Mouse (Mus musculus) liver, adult 2 months (tissue): Measurements from ENCODE around the gene Capn15. TPM values are rescaled to one million over a fixed set of nuclear protein-coding genes. Genes with fewer than 3 reads are reported as not detected.
A peak's percentile ranks its signal among the peaks of the same experiment; 100 is the strongest.

Source experiments
- DNase-seq: peaks from one replicate; pipeline ENCODE4 v3.0.0-alpha.2; 2011; ENCODE audit warnings: low read depth, low spot score; ENCODE audit errors: extremely low read depth
- H3K27ac ChIP-seq: fragments of 200-500 bp; replicated peaks from 2 replicates; pipeline ENCODE4 v1.5.1; 2012; ENCODE audit warnings: low read depth, mild to moderate bottlenecking, control low read depth, inconsistent platforms, low read length; ENCODE audit not compliant: insufficient read depth
- H3K27me3 ChIP-seq: fragments of 200-500 bp; 2 replicates; pipeline ENCODE4 v1.6.1; 2012; ENCODE audit warnings: mild to moderate bottlenecking, moderate library complexity, low read length, inconsistent platforms; ENCODE audit not compliant: control insufficient read depth, insufficient read depth
- H3K36me3 ChIP-seq: fragments of 200-500 bp; 2 replicates; pipeline ENCODE4 v1.6.1; 2012; ENCODE audit warnings: low read length, inconsistent platforms; ENCODE audit not compliant: control insufficient read depth, insufficient read depth
- H3K4me1 ChIP-seq: fragments of 200-500 bp; 2 replicates; pipeline ENCODE4 v1.6.1; 2011; ENCODE audit warnings: low read length; ENCODE audit not compliant: control insufficient read depth, insufficient read depth
- H3K4me3 ChIP-seq: fragments of 200-500 bp; 2 replicates; pipeline ENCODE4 v1.5.1; 2011; ENCODE audit warnings: low read depth, mild to moderate bottlenecking, control low read depth, low read length, moderate library complexity; ENCODE audit not compliant: insufficient read depth
- H3K79me2 ChIP-seq: fragments of 200-500 bp; 2 replicates; pipeline ENCODE4 v1.6.1; 2012; ENCODE audit warnings: inconsistent platforms, mild to moderate bottlenecking, low read length, moderate library complexity; ENCODE audit not compliant: control insufficient read depth, insufficient read depth
- H3K9ac ChIP-seq: fragments of 200-500 bp; 2 replicates; pipeline ENCODE4 v1.6.1; 2012; ENCODE audit warnings: low read depth, mild to moderate bottlenecking, control low read depth, inconsistent platforms, low read length
- CTCF ChIP-seq: fragments of 200-500 bp; IDR thresholded peaks from 2 replicates; pipeline ENCODE4 v1.5.1; 2011; ENCODE audit warnings: low read depth, low read length, control low read depth
- POLR2A ChIP-seq: fragments of 200-500 bp; IDR thresholded peaks from 2 replicates; pipeline ENCODE4 v1.6.1; 2011; ENCODE audit warnings: low read length, control low read depth; ENCODE audit not compliant: insufficient read depth; ENCODE audit errors: extremely low read depth
- WGBS: fragments of 180-500 bp; shearing (Covaris S2); methylation state at CpG from one replicate; pipeline ENCODE4 v1.1.7; 2018; 5-methylcytosine and 5-hydroxymethylcytosine counted together
- polyA plus RNA-seq: library from polyadenylated mRNA; depleted of rRNA; stranded (reverse); fragments of >200 nt; gene quantifications from 2 replicates; pipeline ENCODE4 v1.2.3, GENCODE M21; 2012
- total RNA-seq: library from RNA; depleted of rRNA; stranded (reverse); fragments of >200 nt; gene quantifications from 2 replicates; pipeline ENCODE4 v1.2.3, GENCODE M21; 2014

Gene Capn15
- total and polyA plus RNA-seq, 2 experiments, result 1.8 to 23.3 TPM

DNA sequence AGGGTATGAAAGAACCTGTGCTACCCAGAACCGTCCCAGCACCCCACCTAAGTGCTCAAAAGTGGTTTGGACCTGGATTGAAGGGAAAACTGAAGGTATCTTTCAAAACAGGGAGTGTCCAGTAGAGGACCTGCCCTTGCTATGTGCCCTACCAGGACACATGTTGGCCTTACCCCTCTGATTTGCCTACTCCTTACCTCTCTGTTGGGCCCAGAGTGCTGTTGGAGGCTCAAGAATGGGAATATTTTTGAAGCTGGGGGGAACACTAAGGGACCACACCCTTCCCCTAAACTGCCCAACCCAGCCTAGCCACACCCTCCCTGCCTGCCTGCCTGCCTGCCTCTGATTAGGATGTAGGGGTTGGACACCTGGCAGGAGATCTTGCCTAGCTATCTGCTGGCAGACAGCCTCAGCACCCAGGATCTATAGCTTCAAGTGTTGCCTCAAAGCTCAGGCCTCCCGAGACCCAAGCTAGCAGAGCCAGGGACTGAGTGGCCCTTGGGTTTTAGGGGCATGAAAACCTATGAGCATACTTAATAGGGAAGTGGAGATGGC is 42.9 kb downstream of the Capn15 start:
- peaks cover 5% of the 10 kb centered on the region; the same call in 1 of the 2 replicates for H3K79me2 ChIP-seq
- no peaks in the 10 kb centered on the region for H3K27me3 ChIP-seq
- H3K27ac ChIP-seq, result no peak overlapping the region
- peaks cover 7% of the 10 kb centered on the region for H3K4me1 ChIP-seq
- H3K36me3 ChIP-seq, result no peaks in the 10 kb centered on the region
- H3K4me3 ChIP-seq, result no peak overlapping the region
- TF ChIP-seq CTCF (no peak), POLR2A (no peak)
- H3K9ac ChIP-seq, result no peak overlapping the region
- DNase-seq, result no peak
- 83% methylated on average over 2 of the region's 2 CpGs for WGBS

DNA sequence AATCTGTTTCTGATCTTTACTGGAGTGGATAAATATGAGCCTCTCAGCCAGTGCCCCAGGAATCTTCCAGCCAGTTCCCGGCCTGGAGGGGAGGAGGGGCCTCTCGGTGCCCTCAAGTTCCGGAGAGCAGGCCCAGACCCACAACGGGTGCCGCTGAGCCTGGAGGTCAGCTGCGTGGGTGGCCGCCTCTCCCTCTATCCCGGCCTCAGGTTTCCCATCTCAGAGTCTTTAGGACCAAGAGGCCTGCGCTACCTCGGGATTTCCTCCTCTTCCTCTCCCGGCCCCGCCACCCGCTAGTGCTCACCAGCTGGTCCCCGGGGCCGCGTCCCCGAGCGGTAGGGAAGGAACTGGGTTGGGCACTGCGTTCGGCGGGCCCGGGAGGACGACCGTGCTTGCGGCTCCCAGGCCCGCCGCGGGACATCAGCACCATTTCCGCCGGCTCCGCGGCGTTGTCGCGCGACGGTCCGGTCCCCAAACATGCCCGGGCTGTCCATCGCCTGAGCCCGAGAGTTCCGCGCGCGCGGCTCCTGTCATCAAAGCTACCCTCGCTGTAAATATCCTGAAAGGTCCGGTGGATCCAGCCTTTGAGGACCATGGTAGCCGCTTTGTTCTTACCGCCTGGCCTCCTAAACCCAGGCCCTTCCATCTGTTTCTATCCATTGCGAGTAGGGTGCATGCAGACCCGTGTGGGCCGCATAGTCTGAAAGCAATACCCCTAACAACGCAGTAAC is 43.9 kb downstream of the Capn15 start:
- no peak for TF ChIP-seq CTCF
- peak; percentile 53; the same call in 1 of the 2 replicates for TF ChIP-seq POLR2A
- 4% methylated on average over 47 of the region's 54 CpGs for WGBS
- H3K4me1 ChIP-seq, result peaks cover 7% of the 10 kb centered on the region

DNA sequence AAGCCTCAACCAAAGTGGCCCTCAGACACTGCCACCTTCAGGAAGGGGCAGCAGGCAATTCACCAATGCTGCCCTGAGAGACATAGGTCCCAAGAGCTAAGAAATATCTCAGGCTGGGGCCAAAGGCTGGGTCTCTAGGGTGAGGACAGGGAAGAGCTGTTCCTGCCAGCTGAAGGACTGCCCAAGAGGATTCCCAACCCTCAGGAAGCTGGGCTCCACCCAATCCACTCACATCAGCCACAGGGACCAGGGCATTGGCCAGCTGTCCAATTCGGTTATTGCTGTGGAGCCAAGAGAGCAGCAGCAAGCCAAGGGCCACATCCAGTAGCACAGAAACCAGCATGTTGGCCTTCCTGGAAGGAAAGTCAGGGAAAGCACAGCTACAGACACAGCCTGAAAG is 51.1 kb downstream of the Capn15 start:
- Histone ChIP-seq H3K79me2 (0 out of 2 replicates have a peak, but pooled peaks cover 4% of the 10 kb centered on the region), H3K36me3 (peaks cover 26% of the 10 kb centered on the region), H3K4me1 (no peaks in the 10 kb centered on the region), H3K4me3 (no peak overlapping the region), H3K27ac (no peak overlapping the region), H3K27me3 (no peaks in the 10 kb centered on the region), H3K9ac (no peak overlapping the region)
- 43% methylated on average over 1 of the region's 1 CpGs for WGBS
- DNase-seq, result no peak
- TF ChIP-seq CTCF (no peak), POLR2A (no peak)

More for the DNA sequence above, 43.9 kb downstream of the Capn15 start:
- peak overlapping the region; percentile 78 for H3K4me3 ChIP-seq
- peak overlapping the region; percentile 79 for H3K9ac ChIP-seq
- peaks cover 7% of the 10 kb centered on the region; the same call in 1 of the 2 replicates for H3K79me2 ChIP-seq
- no peaks in the 10 kb centered on the region for H3K36me3 ChIP-seq
- peak; percentile 48 for DNase-seq
- H3K27me3 ChIP-seq, result no peaks in the 10 kb centered on the region
- peak overlapping the region; percentile 59 for H3K27ac ChIP-seq

DNA sequence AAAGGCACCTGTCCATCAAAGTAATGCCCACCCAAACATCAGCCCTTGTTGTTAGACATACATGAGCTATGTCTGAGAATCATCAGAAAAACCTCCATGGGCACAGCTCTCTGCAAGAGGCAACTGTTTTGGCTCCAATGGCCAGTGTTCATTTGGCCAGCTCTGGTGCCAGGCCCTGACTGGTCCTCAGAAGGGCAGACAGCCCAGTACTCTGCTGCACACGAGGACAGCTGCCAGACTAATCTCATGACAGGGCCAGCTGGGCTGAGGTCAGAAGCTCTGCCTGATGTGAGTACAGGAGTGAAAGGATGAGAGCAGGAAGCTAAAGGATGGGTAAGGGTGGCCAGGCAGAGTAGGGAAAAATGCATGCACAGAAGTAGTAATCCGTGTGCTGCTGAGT is 60.2 kb downstream of the Capn15 start:
- DNase-seq, result peak; percentile 90
- no peak overlapping the region for H3K27ac ChIP-seq
- no peak overlapping the region for H3K9ac ChIP-seq
- TF ChIP-seq CTCF (no peak), POLR2A (no peak)
- peaks cover 4% of the 10 kb centered on the region; the same call in 1 of the 2 replicates for H3K4me1 ChIP-seq
- WGBS, result 43% methylated on average over 2 of the region's 2 CpGs
- H3K27me3 ChIP-seq, result no peaks in the 10 kb centered on the region
- no peak overlapping the region for H3K4me3 ChIP-seq
- H3K36me3 ChIP-seq, result peaks cover 11% of the 10 kb centered on the region; the same call in 1 of the 2 replicates
- H3K79me2 ChIP-seq, result no peaks in the 10 kb centered on the region

DNA sequence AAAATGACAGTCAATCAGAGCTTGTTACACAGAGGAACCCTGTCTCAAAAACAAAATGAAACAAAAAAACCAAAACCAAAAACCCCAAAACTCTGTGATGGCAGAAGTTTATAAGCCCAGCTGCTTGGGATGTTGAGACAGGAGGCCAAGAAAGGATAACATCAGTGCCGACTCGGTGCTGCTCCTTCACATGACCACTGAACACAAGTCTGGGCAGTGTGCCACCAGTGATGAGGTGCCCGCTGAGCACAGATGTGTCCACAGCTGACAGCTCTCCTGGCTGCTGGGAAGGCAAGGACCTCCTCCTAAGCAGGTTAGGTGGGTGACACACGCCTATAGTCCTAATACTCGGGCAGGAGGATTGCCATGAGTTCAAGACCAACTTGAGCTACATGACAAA is 63.5 kb downstream of the Capn15 start:
- no peak overlapping the region for H3K9ac ChIP-seq
- DNase-seq, result no peak
- TF ChIP-seq CTCF (no peak), POLR2A (no peak)

More for the DNA sequence above, 63.5 kb downstream of the Capn15 start:
- 62% methylated on average over 5 of the region's 5 CpGs for WGBS
- peaks cover 2% of the 10 kb centered on the region; the same call in 1 of the 2 replicates for H3K36me3 ChIP-seq
- H3K27ac ChIP-seq, result no peak overlapping the region
- peaks cover 20% of the 10 kb centered on the region for H3K79me2 ChIP-seq
- H3K4me1 ChIP-seq, result peaks cover 13% of the 10 kb centered on the region
- no peaks in the 10 kb centered on the region for H3K27me3 ChIP-seq
- no peak overlapping the region for H3K4me3 ChIP-seq
